Mouse (Mus musculus) midbrain, embryonic 15.5 days (tissue): ENCODE results near the gene Smtn. TPM values are rescaled to one million over a fixed set of nuclear protein-coding genes. Genes with fewer than 3 reads are reported as not detected.

Experiments used
- ATAC-seq: fragments of 200-750 bp; cut with Nextera tagmentation; replicated peaks from 2 replicates; pipeline ENCODE4 v1.8.0; 2017; ENCODE audit warnings: moderate TSS enrichment
- H3K27ac ChIP-seq: fragments of 300-500 bp; sonication (generic); 2 replicates; pipeline ENCODE4 v1.5.1; 2015; ENCODE audit warnings: mild to moderate bottlenecking, inconsistent platforms
- H3K27me3 ChIP-seq: fragments of 300-500 bp; sonication (generic); replicated peaks from 2 replicates; pipeline ENCODE4 v1.6.1; 2015; ENCODE audit warnings: inconsistent platforms
- H3K36me3 ChIP-seq: fragments of 300-500 bp; sonication (generic); replicated peaks from 2 replicates; pipeline ENCODE4 v1.6.1; 2015; ENCODE audit warnings: inconsistent platforms
- H3K4me1 ChIP-seq: fragments of 300-500 bp; sonication (generic); 2 replicates; pipeline ENCODE4 v1.6.1; 2015; ENCODE audit warnings: inconsistent platforms
- H3K4me2 ChIP-seq: fragments of 300-500 bp; sonication (generic); 2 replicates; pipeline ENCODE4 v1.6.1; 2015; ENCODE audit warnings: inconsistent platforms, mild to moderate bottlenecking, moderate library complexity
- H3K4me3 ChIP-seq: fragments of 300-500 bp; sonication (generic); 2 replicates; pipeline ENCODE4 v1.5.1; 2015; ENCODE audit warnings: mild to moderate bottlenecking, inconsistent platforms
- H3K9ac ChIP-seq: fragments of 300-500 bp; sonication (generic); 2 replicates; pipeline ENCODE4 v1.6.1; 2015; ENCODE audit warnings: mild to moderate bottlenecking, inconsistent platforms
- H3K9me3 ChIP-seq: fragments of 300-500 bp; sonication (generic); 2 replicates; pipeline ENCODE4 v1.6.1; 2016; ENCODE audit warnings: inconsistent platforms
- WGBS: fragments of 180-500 bp; shearing (Covaris S2); methylation state at CpG from one replicate; pipeline ENCODE4 v1.1.7; 2015; ENCODE audit warnings: mixed read lengths; 5-methylcytosine and 5-hydroxymethylcytosine counted together
- polyA plus RNA-seq: library from polyadenylated mRNA; unstranded; fragments of >200 nt; fragmentation: Nextera tagmentation; extraction: Ambion mirVana; gene quantifications from 2 replicates; pipeline ENCODE4 v1.2.1, GENCODE M21; 2015

The Smtn gene
- 16.0 and 17.9 TPM in 2 replicates for polyA plus RNA-seq

DNA sequence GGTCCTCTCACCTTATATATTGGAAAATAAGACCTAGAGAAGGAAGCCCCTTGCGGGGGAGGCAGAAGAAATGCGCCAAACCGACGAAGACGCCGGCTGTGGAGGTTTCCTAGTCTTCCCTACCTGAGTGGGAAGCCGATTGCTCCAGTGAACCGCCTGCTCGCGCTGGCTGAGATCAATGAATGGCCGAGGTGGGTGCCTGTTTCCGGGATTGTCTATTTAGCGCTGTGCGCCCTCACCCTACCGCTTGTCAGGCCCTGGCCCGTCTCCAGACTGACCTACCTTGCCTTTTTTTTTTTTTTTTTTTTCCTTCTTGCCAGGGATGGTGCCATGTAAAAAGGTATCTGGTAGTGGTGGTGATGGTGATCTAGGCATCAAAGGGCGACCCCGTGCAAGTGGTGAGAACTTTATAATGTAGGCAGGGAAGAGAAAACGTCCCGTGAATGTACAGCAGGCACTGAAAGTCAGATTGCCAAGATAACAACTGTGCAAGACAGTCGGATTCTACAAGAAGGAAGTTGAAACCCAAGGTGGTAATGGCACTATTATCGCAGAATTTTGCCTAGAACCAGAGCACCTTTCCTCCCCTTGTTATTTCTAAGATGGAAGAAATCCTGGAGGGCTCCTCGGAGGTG is at the start of gene Smtn:
Gene Smtn, minus strand, starts transcription at position 162 of the 635 bp plus-strand sequence.
- Histone ChIP-seq H3K27me3 (no peaks in the 10 kb centered on the region), H3K9ac (peak within 1 kb of the TSS; percentile 24; the same call in 1 of the 2 replicates), H3K36me3 (no peaks in the 10 kb centered on the region), H3K9me3 (no peaks in the 10 kb centered on the region), H3K27ac (no peak within 1 kb of the TSS), H3K4me1 (peaks cover 13% of the 10 kb centered on the region; the same call in 1 of the 2 replicates), H3K4me2 (peak within 1 kb of the TSS; percentile 69), H3K4me3 (peak within 1 kb of the TSS; percentile 50)
- 93% methylated on average over 23 of the region's 23 CpGs for WGBS
- ATAC-seq, result no peak

DNA sequence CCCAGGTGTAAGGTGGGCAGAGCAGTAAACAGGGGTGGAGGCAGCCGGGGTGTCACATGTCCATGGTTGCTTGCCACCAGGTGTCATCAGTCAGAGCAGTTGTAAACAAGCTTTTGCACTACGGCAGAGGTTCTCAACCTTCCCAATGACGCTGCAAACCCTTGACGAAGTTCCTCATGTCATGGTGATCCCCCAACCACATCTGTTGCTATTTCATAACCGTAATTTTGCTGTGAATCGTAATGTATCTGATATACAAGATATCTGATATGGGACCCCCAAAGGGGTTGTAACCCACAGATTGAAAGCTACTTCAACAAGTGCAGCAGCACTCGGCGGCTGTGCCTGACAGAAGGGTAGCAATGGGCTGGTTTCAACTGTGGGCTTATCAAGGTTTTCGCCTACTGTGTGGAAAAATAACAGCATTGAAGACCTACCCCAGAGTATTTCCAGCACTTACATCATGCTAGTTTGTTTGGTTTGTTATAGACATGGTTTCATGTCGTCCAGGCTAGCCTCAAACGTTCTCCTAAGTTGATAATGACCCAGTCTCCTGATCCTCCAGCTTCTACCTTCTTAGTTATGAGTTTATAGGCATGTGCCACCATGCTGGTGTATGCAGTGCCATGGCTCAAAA is 47.7 kb upstream of the Smtn start:
- no peak for ATAC-seq
- no peak overlapping the region for H3K4me2 ChIP-seq
- no peak overlapping the region for H3K9ac ChIP-seq
- no peaks in the 10 kb centered on the region for H3K36me3 ChIP-seq
- no peak overlapping the region for H3K4me3 ChIP-seq
- no peaks in the 10 kb centered on the region for H3K9me3 ChIP-seq
- H3K27ac ChIP-seq, result no peak overlapping the region
- 89% methylated on average over 11 of the region's 11 CpGs for WGBS
- H3K27me3 ChIP-seq, result no peaks in the 10 kb centered on the region
- H3K4me1 ChIP-seq, result no peaks in the 10 kb centered on the region

DNA sequence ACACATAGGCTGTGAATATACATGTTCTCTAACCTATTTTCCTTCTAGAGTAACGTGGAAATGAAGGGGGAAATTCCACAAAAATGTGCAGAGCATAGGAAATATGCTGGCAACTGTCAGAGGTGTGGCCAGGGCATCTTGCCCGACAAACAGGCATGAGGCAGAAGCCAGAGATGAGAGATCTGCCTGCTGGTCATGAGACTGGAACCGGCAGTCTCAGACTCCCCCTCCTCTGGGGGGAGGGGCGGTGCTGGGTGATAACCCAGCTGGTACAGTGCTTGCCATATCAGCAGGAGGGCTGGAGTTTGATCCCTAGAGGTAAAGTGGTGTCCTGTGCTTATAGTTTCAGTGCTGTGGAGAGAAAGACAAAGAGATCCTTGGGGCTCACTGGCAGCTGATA is 46.9 kb upstream of the Smtn start:
- Histone ChIP-seq H3K4me2 (no peak overlapping the region), H3K4me1 (no peaks in the 10 kb centered on the region), H3K9ac (no peak overlapping the region), H3K27ac (no peak overlapping the region), H3K4me3 (no peak overlapping the region), H3K9me3 (no peaks in the 10 kb centered on the region), H3K27me3 (no peaks in the 10 kb centered on the region), H3K36me3 (no peaks in the 10 kb centered on the region)
- no peak for ATAC-seq
- 47% methylated on average over 4 of the region's 4 CpGs for WGBS

DNA sequence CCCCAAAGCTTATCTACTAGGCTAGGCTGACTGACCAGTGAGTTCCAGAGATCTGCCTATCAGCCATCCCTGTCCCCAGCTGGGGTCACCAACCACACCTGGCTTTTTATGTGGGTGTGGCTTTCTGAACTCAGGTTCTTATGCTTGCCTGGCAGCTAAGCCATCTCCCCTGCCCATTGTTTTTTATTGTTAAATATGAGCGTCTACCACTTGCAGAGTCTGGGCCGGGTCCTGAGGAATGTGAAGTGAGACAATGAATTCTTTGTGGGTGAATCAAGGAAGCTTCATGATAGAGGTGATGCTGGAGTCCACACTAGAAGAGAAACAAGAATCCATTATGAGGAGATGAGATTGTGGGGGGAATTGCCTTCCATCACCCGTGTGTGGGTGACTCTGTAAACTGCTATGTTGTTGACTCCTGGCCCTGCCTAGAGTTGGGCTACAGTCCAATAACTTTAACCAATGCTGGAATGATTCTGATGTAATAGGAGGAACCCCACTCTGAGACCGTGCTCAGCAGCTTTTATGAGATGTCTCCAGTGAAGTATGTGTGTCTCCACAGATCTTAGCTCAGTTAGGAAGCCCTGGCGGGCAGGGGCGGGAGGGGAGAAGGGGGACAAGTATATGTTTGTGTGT is 45.7 kb upstream of the Smtn start:
- no peaks in the 10 kb centered on the region for H3K36me3 ChIP-seq
- no peaks in the 10 kb centered on the region for H3K4me1 ChIP-seq
- WGBS, result 82% methylated on average over 6 of the region's 6 CpGs
- H3K4me3 ChIP-seq, result no peak overlapping the region
- no peak overlapping the region for H3K4me2 ChIP-seq
- ATAC-seq, result no peak
- no peak overlapping the region for H3K27ac ChIP-seq
- no peak overlapping the region for H3K9ac ChIP-seq
- H3K27me3 ChIP-seq, result no peaks in the 10 kb centered on the region
- no peaks in the 10 kb centered on the region for H3K9me3 ChIP-seq

- Histone ChIP-seq H3K4me3 (no peak overlapping the region), H3K4me1 (no peaks in the 10 kb centered on the region), H3K27ac (no peak overlapping the region), H3K4me2 (no peak overlapping the region), H3K36me3 (no peaks in the 10 kb centered on the region), H3K27me3 (no peaks in the 10 kb centered on the region), H3K9ac (no peak overlapping the region), H3K9me3 (no peaks in the 10 kb centered on the region)
- 78% methylated on average over 5 of the region's 5 CpGs for WGBS
- ATAC-seq, result no peak
These were observed 42.7 kb upstream of the Smtn start for GRCm38 (mm10) chr11:3583127-3583526.

- Histone ChIP-seq H3K9me3 (no peaks in the 10 kb centered on the region), H3K27me3 (no peaks in the 10 kb centered on the region), H3K4me1 (no peaks in the 10 kb centered on the region), H3K36me3 (no peaks in the 10 kb centered on the region), H3K27ac (no peak overlapping the region), H3K4me3 (no peak overlapping the region), H3K9ac (no peak overlapping the region), H3K4me2 (no peak overlapping the region)
- ATAC-seq, result no peak
- WGBS, result 95% methylated on average over 4 of the region's 4 CpGs
These were observed 41.5 kb upstream of the Smtn start for GRCm38 (mm10) chr11:3581908-3582307.

GRCm38 (mm10) chr11:3580306-3581084 is 40.1 kb upstream of the Smtn start:
- 78% methylated on average over 7 of the region's 7 CpGs for WGBS
- no peak overlapping the region for H3K27ac ChIP-seq
- no peaks in the 10 kb centered on the region for H3K9me3 ChIP-seq
- H3K4me2 ChIP-seq, result no peak overlapping the region
- no peak overlapping the region for H3K4me3 ChIP-seq
- no peaks in the 10 kb centered on the region for H3K27me3 ChIP-seq
- no peaks in the 10 kb centered on the region for H3K36me3 ChIP-seq
- H3K4me1 ChIP-seq, result no peaks in the 10 kb centered on the region
- ATAC-seq, result no peak
- H3K9ac ChIP-seq, result no peak overlapping the region

- ATAC-seq, result no peak
- WGBS, result 76% methylated on average over 10 of the region's 10 CpGs
These were observed 37.8 kb upstream of the Smtn start for GRCm38 (mm10) chr11:3578050-3578725.

GRCm38 (mm10) chr11:3575238-3575637 is 34.8 kb upstream of the Smtn start:
- WGBS, result 67% methylated on average over 3 of the region's 3 CpGs
- Histone ChIP-seq H3K36me3 (no peaks in the 10 kb centered on the region), H3K4me1 (no peaks in the 10 kb centered on the region), H3K9ac (no peak overlapping the region), H3K4me2 (no peak overlapping the region), H3K9me3 (no peaks in the 10 kb centered on the region), H3K27me3 (no peaks in the 10 kb centered on the region), H3K4me3 (no peak overlapping the region), H3K27ac (no peak overlapping the region)
- no peak for ATAC-seq

More at GRCm38 (mm10) chr11:3578050-3578725, 37.8 kb upstream of the Smtn start:
- Histone ChIP-seq H3K4me1 (no peaks in the 10 kb centered on the region), H3K4me2 (no peak overlapping the region), H3K27ac (no peak overlapping the region), H3K9ac (no peak overlapping the region), H3K9me3 (no peaks in the 10 kb centered on the region), H3K36me3 (no peaks in the 10 kb centered on the region), H3K27me3 (no peaks in the 10 kb centered on the region), H3K4me3 (no peak overlapping the region)

GRCm38 (mm10) chr11:3573092-3573491 is 32.7 kb upstream of the Smtn start:
- no peak for ATAC-seq
- H3K9me3 ChIP-seq, result no peaks in the 10 kb centered on the region
- no peaks in the 10 kb centered on the region for H3K4me1 ChIP-seq
- 26% methylated on average over 9 of the region's 9 CpGs for WGBS
- no peaks in the 10 kb centered on the region for H3K36me3 ChIP-seq
- H3K9ac ChIP-seq, result no peak overlapping the region
- H3K4me2 ChIP-seq, result no peak overlapping the region
- no peak overlapping the region for H3K27ac ChIP-seq
- no peak overlapping the region for H3K4me3 ChIP-seq
- no peaks in the 10 kb centered on the region for H3K27me3 ChIP-seq

DNA sequence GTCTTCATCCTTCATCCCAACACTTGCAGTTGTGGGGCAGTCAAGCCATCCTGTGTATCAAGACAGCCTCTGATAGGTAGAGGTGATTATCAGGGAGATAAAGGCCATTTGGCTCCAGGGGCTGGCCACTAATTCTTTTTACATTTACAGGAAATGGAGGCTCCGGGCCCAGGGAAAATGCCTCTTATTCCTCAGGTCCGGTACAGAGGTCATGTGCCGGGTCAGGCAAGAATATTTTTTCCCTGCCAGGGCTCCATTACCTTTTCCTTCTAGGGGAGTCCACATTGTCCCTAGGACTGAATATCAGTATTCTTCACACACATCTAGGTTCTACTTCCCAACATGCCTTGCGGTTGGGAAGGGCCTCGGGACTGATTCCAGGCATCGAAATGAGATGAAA is 31.8 kb upstream of the Smtn start:
- H3K4me3 ChIP-seq, result no peak overlapping the region
- no peaks in the 10 kb centered on the region for H3K9me3 ChIP-seq
- no peak overlapping the region for H3K27ac ChIP-seq
- H3K36me3 ChIP-seq, result no peaks in the 10 kb centered on the region
- H3K4me2 ChIP-seq, result no peak overlapping the region
- 91% methylated on average over 6 of the region's 6 CpGs for WGBS
- no peak overlapping the region for H3K9ac ChIP-seq
- no peak for ATAC-seq
- no peaks in the 10 kb centered on the region for H3K4me1 ChIP-seq
- no peaks in the 10 kb centered on the region for H3K27me3 ChIP-seq

DNA sequence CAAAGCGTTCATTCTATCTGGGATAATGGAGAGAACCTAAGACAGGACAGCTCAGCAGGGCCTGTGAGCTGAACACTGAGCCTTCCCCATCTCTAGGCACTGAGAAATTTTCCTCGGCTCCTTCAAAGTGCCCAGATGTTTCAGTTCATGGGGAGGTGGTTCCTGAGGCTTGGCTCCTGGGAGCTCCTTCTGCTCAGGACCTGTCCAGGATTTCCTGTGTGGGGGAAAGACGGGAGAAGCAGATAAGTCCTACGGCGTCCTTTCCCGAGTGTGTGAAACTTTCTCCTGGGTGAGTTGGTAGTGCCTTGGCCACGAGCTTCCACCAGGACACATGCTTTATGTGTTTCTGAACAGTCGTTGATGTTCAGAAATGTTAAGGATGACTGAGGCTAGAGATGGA is 29.9 kb upstream of the Smtn start:
- 84% methylated on average over 8 of the region's 8 CpGs for WGBS
- Histone ChIP-seq H3K27me3 (no peaks in the 10 kb centered on the region), H3K4me2 (no peak overlapping the region), H3K4me1 (no peaks in the 10 kb centered on the region), H3K27ac (no peak overlapping the region), H3K4me3 (no peak overlapping the region), H3K9ac (no peak overlapping the region), H3K36me3 (no peaks in the 10 kb centered on the region), H3K9me3 (no peaks in the 10 kb centered on the region)
- ATAC-seq, result no peak
